Mouse (Mus musculus) neural tube, embryonic 12.5 days (tissue): ENCODE data around the gene Slc8a3. TPM values are rescaled to one million over a fixed set of nuclear protein-coding genes. Genes with fewer than 3 reads are reported as not detected.

Experiments used
- ATAC-seq: fragments of 200-750 bp; cut with Nextera tagmentation; 2 replicates; pipeline ENCODE4 v1.8.0; 2017; ENCODE audit warnings: low read depth, mild to moderate bottlenecking, moderate TSS enrichment, moderate library complexity; ENCODE audit not compliant: low FRiP score
- H3K27ac ChIP-seq: fragments of 300-500 bp; sonication (generic); 2 replicates; pipeline ENCODE4 v1.5.1; 2016
- H3K27me3 ChIP-seq: fragments of 300-500 bp; sonication (generic); replicated peaks from 2 replicates; pipeline ENCODE4 v1.6.1; 2016; ENCODE audit warnings: mild to moderate bottlenecking
- H3K36me3 ChIP-seq: fragments of 300-500 bp; sonication (generic); 2 replicates; pipeline ENCODE4 v1.6.1; 2016; ENCODE audit warnings: mild to moderate bottlenecking
- H3K4me1 ChIP-seq: fragments of 300-500 bp; sonication (generic); 2 replicates; pipeline ENCODE4 v1.6.1; 2016
- H3K4me2 ChIP-seq: fragments of 300-500 bp; sonication (generic); replicated peaks from 2 replicates; pipeline ENCODE4 v1.6.1; 2016; ENCODE audit warnings: mild to moderate bottlenecking
- H3K4me3 ChIP-seq: fragments of 300-500 bp; sonication (generic); 2 replicates; pipeline ENCODE4 v1.5.1; 2016
- H3K9ac ChIP-seq: fragments of 300-500 bp; sonication (generic); 2 replicates; pipeline ENCODE4 v1.6.1; 2016; ENCODE audit warnings: mild to moderate bottlenecking
- H3K9me3 ChIP-seq: fragments of 300-500 bp; sonication (generic); 2 replicates; pipeline ENCODE4 v1.6.1; 2016; ENCODE audit warnings: mild to moderate bottlenecking
- WGBS: fragments of 180-500 bp; shearing (Covaris S2); methylation state at CpG from one replicate; pipeline ENCODE4 v1.1.7; 2016; 5-methylcytosine and 5-hydroxymethylcytosine counted together
- polyA plus RNA-seq: library from polyadenylated mRNA; unstranded; fragments of >200 nt; fragmentation: Nextera tagmentation; extraction: Ambion mirVana; gene quantifications from 2 replicates; pipeline ENCODE4 v1.2.1, GENCODE M21; 2016

Slc8a3 gene
- polyA plus RNA-seq, 1 experiment from 2014 or later: 4.2 TPM

- 77% methylated on average over 2 of the region's 2 CpGs for WGBS
- no peak overlapping the region for H3K9ac ChIP-seq
- H3K4me2 ChIP-seq: no peak overlapping the region
- H3K4me1 ChIP-seq: peaks cover 20% of the 10 kb centered on the region
- no peaks in the 10 kb centered on the region for H3K9me3 ChIP-seq
- H3K27me3 ChIP-seq: peaks cover 20% of the 10 kb centered on the region; the same call in 1 of the 2 replicates
- ATAC-seq: no peak
- no peak overlapping the region for H3K27ac ChIP-seq
- H3K4me3 ChIP-seq: no peak overlapping the region
- H3K36me3 ChIP-seq: 0 out of 2 replicates have a peak, but pooled peaks cover 2% of the 10 kb centered on the region
These were observed 164.5 kb downstream of the Slc8a3 start for GRCm38 (mm10) chr12:81168494-81168893.

- Histone ChIP-seq H3K4me2 (no peak overlapping the region), H3K4me3 (no peak overlapping the region), H3K27me3 (peaks cover 24% of the 10 kb centered on the region; the same call in 1 of the 2 replicates), H3K9me3 (no peaks in the 10 kb centered on the region), H3K27ac (no peak overlapping the region), H3K36me3 (0 out of 2 replicates have a peak, but pooled peaks cover 2% of the 10 kb centered on the region), H3K4me1 (peaks cover 20% of the 10 kb centered on the region), H3K9ac (no peak overlapping the region)
- ATAC-seq: no peak
- 93% methylated on average over 7 of the region's 7 CpGs for WGBS
These were observed 164.9 kb downstream of the Slc8a3 start for GRCm38 (mm10) chr12:81168031-81168430.

DNA sequence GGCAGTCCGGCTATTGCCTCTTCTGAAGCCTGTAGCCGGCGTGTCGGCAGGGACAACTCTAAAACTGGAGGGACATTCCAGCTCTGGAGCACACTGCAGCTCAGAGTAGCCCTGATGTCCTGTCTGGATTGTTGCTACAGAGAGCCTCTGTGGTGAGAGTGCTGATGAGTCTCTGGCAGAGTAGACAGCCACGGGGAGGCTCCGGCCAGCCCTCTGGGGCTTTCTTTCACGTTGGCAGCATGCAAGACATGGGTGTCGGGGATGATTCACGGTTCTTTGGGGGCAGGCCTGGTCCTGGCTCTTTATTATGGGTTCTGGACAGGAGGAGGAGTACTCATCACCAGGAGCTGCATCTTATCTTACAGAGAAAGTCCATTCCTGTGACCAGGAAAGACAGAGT, 165.8 kb downstream of the Slc8a3 start:
- Histone ChIP-seq H3K4me2 (0 out of 2 replicates have a peak overlapping the region, but pooled peaks have one; percentile 33), H3K36me3 (0 out of 2 replicates have a peak, but pooled peaks cover 2% of the 10 kb centered on the region), H3K9ac (no peak overlapping the region), H3K27ac (no peak overlapping the region), H3K4me1 (peaks cover 20% of the 10 kb centered on the region), H3K27me3 (peaks cover 26% of the 10 kb centered on the region; the same call in 1 of the 2 replicates), H3K9me3 (no peaks in the 10 kb centered on the region), H3K4me3 (no peak overlapping the region)
- ATAC-seq: no peak
- 17% methylated on average over 9 of the region's 9 CpGs for WGBS

DNA sequence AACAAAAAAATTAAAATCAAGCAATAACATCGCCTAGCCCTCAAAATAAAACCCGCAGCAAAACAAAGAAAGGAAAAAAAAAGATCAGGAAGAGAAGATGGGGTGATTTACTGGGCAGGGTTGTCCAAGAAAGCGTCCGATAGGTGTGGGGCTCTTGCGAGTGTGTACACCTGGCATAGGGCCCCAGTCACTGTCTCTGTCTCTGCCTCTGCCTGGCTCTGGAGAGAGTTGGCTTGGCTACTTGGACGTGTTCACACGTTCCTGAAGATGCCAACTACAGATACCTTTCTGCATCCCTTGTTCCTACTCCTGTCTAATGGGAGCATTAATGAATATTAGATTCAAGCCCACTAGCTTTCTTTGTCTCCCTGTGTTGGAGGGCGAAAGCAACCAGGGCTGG, 166.4 kb downstream of the Slc8a3 start:
- Histone ChIP-seq H3K36me3 (0 out of 2 replicates have a peak, but pooled peaks cover 2% of the 10 kb centered on the region), H3K9ac (no peak overlapping the region), H3K9me3 (no peaks in the 10 kb centered on the region), H3K27me3 (peaks cover 31% of the 10 kb centered on the region; the same call in 1 of the 2 replicates), H3K27ac (no peak overlapping the region), H3K4me1 (peaks cover 20% of the 10 kb centered on the region), H3K4me3 (no peak overlapping the region), H3K4me2 (0 out of 2 replicates have a peak overlapping the region, but pooled peaks have one; percentile 33)
- 0 out of 2 replicates have a peak, but pooled peaks have one; percentile 34 for ATAC-seq
- WGBS: 38% methylated on average over 8 of the region's 8 CpGs

GRCm38 (mm10) chr12:81166092-81166491, 166.9 kb downstream of the Slc8a3 start:
- peaks cover 20% of the 10 kb centered on the region for H3K4me1 ChIP-seq
- WGBS: 2% methylated on average over 10 of the region's 10 CpGs
- 0 out of 2 replicates have a peak, but pooled peaks cover 2% of the 10 kb centered on the region for H3K36me3 ChIP-seq
- no peaks in the 10 kb centered on the region for H3K9me3 ChIP-seq
- no peak overlapping the region for H3K9ac ChIP-seq
- H3K4me3 ChIP-seq: no peak overlapping the region
- peak overlapping the region; percentile 33 for H3K4me2 ChIP-seq
- ATAC-seq: peak; percentile 91
- peaks cover 31% of the 10 kb centered on the region; the same call in 1 of the 2 replicates for H3K27me3 ChIP-seq
- no peak overlapping the region for H3K27ac ChIP-seq

GRCm38 (mm10) chr12:81163566-81163965, 169.4 kb downstream of the Slc8a3 start:
- ATAC-seq: no peak
- H3K4me1 ChIP-seq: peaks cover 20% of the 10 kb centered on the region
- no peak overlapping the region for H3K9ac ChIP-seq
- H3K36me3 ChIP-seq: no peaks in the 10 kb centered on the region
- H3K27me3 ChIP-seq: peaks cover 20% of the 10 kb centered on the region; the same call in 1 of the 2 replicates
- no peaks in the 10 kb centered on the region for H3K9me3 ChIP-seq
- H3K4me3 ChIP-seq: no peak overlapping the region
- no peak overlapping the region for H3K27ac ChIP-seq
- H3K4me2 ChIP-seq: no peak overlapping the region
- 92% methylated on average over 3 of the region's 3 CpGs for WGBS

DNA sequence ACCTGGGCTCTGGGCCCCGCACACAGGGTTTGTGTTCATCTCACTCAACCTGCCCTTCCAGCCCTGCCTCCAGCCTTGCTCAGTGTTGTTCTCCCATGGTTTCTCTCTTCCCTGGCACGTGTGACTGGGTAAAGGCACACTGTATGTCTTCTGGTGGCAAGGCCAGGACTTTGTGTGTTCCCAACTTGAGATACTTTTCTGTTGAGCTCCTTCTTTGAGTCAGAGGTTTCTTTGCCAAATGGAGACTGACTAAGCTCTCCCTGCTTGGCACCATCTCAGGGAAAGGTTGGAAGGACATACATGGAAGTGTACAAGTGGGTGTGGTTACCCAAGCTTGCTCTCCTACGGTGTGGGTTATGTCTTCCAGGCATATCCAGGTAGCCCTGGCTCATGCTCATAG, 169.8 kb downstream of the Slc8a3 start:
- Histone ChIP-seq H3K4me1 (peaks cover 20% of the 10 kb centered on the region), H3K4me2 (no peak overlapping the region), H3K9ac (no peak overlapping the region), H3K9me3 (no peaks in the 10 kb centered on the region), H3K4me3 (no peak overlapping the region), H3K27me3 (peaks cover 16% of the 10 kb centered on the region; the same call in 1 of the 2 replicates), H3K27ac (no peak overlapping the region), H3K36me3 (no peaks in the 10 kb centered on the region)
- ATAC-seq: no peak
- 92% methylated on average over 3 of the region's 3 CpGs for WGBS

GRCm38 (mm10) chr12:81161282-81161681, 171.7 kb downstream of the Slc8a3 start:
- Histone ChIP-seq H3K4me1 (peaks cover 8% of the 10 kb centered on the region), H3K27ac (no peak overlapping the region), H3K9ac (no peak overlapping the region), H3K27me3 (0 out of 2 replicates have a peak, but pooled peaks cover 12% of the 10 kb centered on the region), H3K9me3 (no peaks in the 10 kb centered on the region), H3K4me3 (no peak overlapping the region), H3K4me2 (no peak overlapping the region), H3K36me3 (no peaks in the 10 kb centered on the region)
- ATAC-seq: no peak
- WGBS: 96% methylated on average over 2 of the region's 2 CpGs

- 64% methylated on average over 5 of the region's 5 CpGs for WGBS
These were observed 172.1 kb downstream of the Slc8a3 start for GRCm38 (mm10) chr12:81160831-81161230.

GRCm38 (mm10) chr12:81160425-81160824, 172.6 kb downstream of the Slc8a3 start:
- Histone ChIP-seq H3K4me3 (no peak overlapping the region), H3K4me2 (no peak overlapping the region), H3K36me3 (no peaks in the 10 kb centered on the region), H3K9me3 (no peaks in the 10 kb centered on the region), H3K4me1 (no peaks in the 10 kb centered on the region; the same call in 1 of the 2 replicates), H3K27me3 (0 out of 2 replicates have a peak, but pooled peaks cover 12% of the 10 kb centered on the region), H3K9ac (no peak overlapping the region), H3K27ac (no peak overlapping the region)
- no peak for ATAC-seq
- WGBS: 33% methylated on average over 3 of the region's 3 CpGs

More at GRCm38 (mm10) chr12:81160831-81161230, 172.1 kb downstream of the Slc8a3 start:
- H3K4me2 ChIP-seq: no peak overlapping the region
- peaks cover 3% of the 10 kb centered on the region for H3K4me1 ChIP-seq
- no peak for ATAC-seq
- no peaks in the 10 kb centered on the region for H3K36me3 ChIP-seq
- H3K9ac ChIP-seq: no peak overlapping the region
- no peak overlapping the region for H3K27ac ChIP-seq
- H3K27me3 ChIP-seq: 0 out of 2 replicates have a peak, but pooled peaks cover 12% of the 10 kb centered on the region
- no peak overlapping the region for H3K4me3 ChIP-seq
- H3K9me3 ChIP-seq: no peaks in the 10 kb centered on the region

GRCm38 (mm10) chr12:81159947-81160346, 173.0 kb downstream of the Slc8a3 start:
- Histone ChIP-seq H3K36me3 (0 out of 2 replicates have a peak, but pooled peaks cover 2% of the 10 kb centered on the region), H3K9ac (no peak overlapping the region), H3K4me2 (no peak overlapping the region), H3K4me1 (no peaks in the 10 kb centered on the region; the same call in 1 of the 2 replicates), H3K9me3 (no peaks in the 10 kb centered on the region), H3K27ac (no peak overlapping the region), H3K27me3 (0 out of 2 replicates have a peak, but pooled peaks cover 12% of the 10 kb centered on the region), H3K4me3 (no peak overlapping the region)
- WGBS: 41% methylated on average over 2 of the region's 2 CpGs
- ATAC-seq: no peak

DNA sequence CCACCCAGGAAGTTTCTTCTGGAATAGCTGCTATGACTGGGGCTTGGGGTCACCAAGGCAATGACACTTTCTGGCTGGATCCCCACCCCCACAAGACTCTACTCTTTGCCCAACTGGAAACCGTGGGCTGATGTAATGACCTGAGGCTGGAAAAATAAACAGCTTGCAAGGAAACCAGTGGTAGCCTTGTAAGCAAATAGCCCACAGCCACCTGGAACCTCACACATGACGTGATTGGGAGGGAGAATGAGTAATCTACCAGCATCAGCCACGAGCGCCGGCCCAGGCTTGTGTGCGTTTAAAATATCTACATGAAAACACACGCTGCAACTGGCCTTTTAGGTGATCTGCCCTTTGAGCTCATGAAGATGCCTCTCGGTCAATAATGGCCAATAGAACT, 176.1 kb downstream of the Slc8a3 start:
- Histone ChIP-seq H3K4me2 (no peak overlapping the region), H3K9me3 (no peaks in the 10 kb centered on the region), H3K4me3 (no peak overlapping the region), H3K27me3 (0 out of 2 replicates have a peak, but pooled peaks cover 1% of the 10 kb centered on the region), H3K36me3 (0 out of 2 replicates have a peak, but pooled peaks cover 3% of the 10 kb centered on the region), H3K4me1 (no peaks in the 10 kb centered on the region), H3K27ac (no peak overlapping the region), H3K9ac (no peak overlapping the region)
- no peak for ATAC-seq
- WGBS: 80% methylated on average over 8 of the region's 8 CpGs
